Mouse (Mus musculus) liver, postnatal 0 days (tissue): ENCODE data around the gene Ndufaf2.

Source experiments
- CTCF ChIP-seq: sonication (generic); IDR thresholded peaks from 2 replicates; pipeline ENCODE4 v1.5.1; 2016; ENCODE audit warnings: antibody characterized with exemption, low read depth
- EP300 ChIP-seq: IDR thresholded peaks from 2 replicates; pipeline ENCODE4 v1.6.1; 2016; ENCODE audit warnings: antibody characterized with exemption, low read depth, mild to moderate bottlenecking

GRCm38 (mm10) chr13:108077476-108077875, 80.9 kb downstream of the Ndufaf2 start:
- no peak for TF ChIP-seq EP300
- no peak for TF ChIP-seq CTCF
